Mouse (Mus musculus) kidney, postnatal 0 days (tissue): ENCODE results near the gene Zyg11b. TPM values are rescaled to one million over a fixed set of nuclear protein-coding genes. Genes with fewer than 3 reads are reported as not detected.
A peak's percentile ranks its signal among the peaks of the same experiment; 100 is the strongest.

Source experiments
- ATAC-seq: fragments of 200-750 bp; cut with Nextera tagmentation; replicated peaks from 2 replicates; pipeline ENCODE4 v1.8.0; 2017; ENCODE audit warnings: low read depth, moderate number of reproducible peaks, moderate TSS enrichment, moderate library complexity; ENCODE audit not compliant: low FRiP score
- DNase-seq: peaks from one replicate; pipeline ENCODE4 v3.0.0-alpha.2; 2016; ENCODE audit warnings: low spot score
- H3K27ac ChIP-seq: fragments of 300-500 bp; sonication (generic); 2 replicates; pipeline ENCODE4 v1.5.1; 2014; ENCODE audit warnings: mild to moderate bottlenecking
- H3K27me3 ChIP-seq: fragments of 300-500 bp; sonication (generic); 2 replicates; pipeline ENCODE4 v1.6.1; 2014; ENCODE audit warnings: low read length, mixed read lengths; ENCODE audit not compliant: insufficient read depth
- H3K36me3 ChIP-seq: fragments of 300-500 bp; sonication (generic); 2 replicates; pipeline ENCODE4 v1.6.1; 2014; ENCODE audit warnings: low read length, mixed read lengths; ENCODE audit not compliant: insufficient read depth
- H3K4me1 ChIP-seq: fragments of 300-500 bp; sonication (generic); replicated peaks from 2 replicates; pipeline ENCODE4 v1.6.1; 2014; ENCODE audit warnings: antibody characterized with exemption, low read length, mixed read lengths; ENCODE audit not compliant: insufficient read depth
- H3K4me2 ChIP-seq: fragments of 300-500 bp; sonication (generic); 2 replicates; pipeline ENCODE4 v1.6.1; 2014; ENCODE audit warnings: mild to moderate bottlenecking, low read length, moderate library complexity, mixed read lengths
- H3K4me3 ChIP-seq: fragments of 300-500 bp; sonication (generic); replicated peaks from 2 replicates; pipeline ENCODE4 v1.5.1; 2014; ENCODE audit warnings: low read depth, low read length
- H3K9ac ChIP-seq: fragments of 300-500 bp; sonication (generic); 2 replicates; pipeline ENCODE4 v1.6.1; 2014; ENCODE audit warnings: low read depth, low read length
- H3K9me3 ChIP-seq: fragments of 300-500 bp; sonication (generic); replicated peaks from 2 replicates; pipeline ENCODE4 v1.6.1; 2016; ENCODE audit warnings: low read length, inconsistent platforms, mixed read lengths
- CTCF ChIP-seq: IDR thresholded peaks from 2 replicates; pipeline ENCODE4 v1.5.1; 2016; ENCODE audit warnings: antibody characterized with exemption, low read depth, mild to moderate bottlenecking, moderate library complexity
- WGBS: fragments of 180-500 bp; shearing (Covaris S2); extraction: QIAGEN DNeasy Blood & Tissue Kit; methylation state at CpG from one replicate; pipeline ENCODE4 v1.1.7; 2014; 5-methylcytosine and 5-hydroxymethylcytosine counted together
- polyA plus RNA-seq: library from polyadenylated mRNA; unstranded; fragments of >200 nt; fragmentation: Nextera tagmentation; extraction: Ambion mirVana; gene quantifications from 2 replicates; pipeline ENCODE4 v1.2.1, GENCODE M21; 2015

The Zyg11b gene
- polyA plus RNA-seq, 1 experiment from 2014 or later, result 7.4 TPM

DNA sequence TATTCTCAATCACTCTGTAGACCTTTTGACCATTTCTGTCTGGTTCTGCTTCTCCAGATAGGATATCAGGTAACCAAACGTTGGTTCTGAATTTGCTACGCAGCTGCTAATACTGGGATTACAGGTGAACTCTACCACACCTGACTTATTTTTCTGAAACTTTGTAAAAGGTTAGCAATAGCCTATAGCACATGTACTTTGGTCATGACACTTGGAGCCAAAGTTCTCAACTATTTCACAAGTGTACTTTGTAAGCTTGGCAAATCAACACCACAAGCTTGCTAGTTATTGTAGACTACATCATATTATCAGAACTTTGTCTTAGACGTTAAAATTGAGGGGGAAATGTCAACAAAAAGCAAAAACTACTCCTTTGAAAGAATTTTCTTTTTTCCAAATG is 67.2 kb downstream of the Zyg11b start:
- H3K27ac ChIP-seq, result no peak overlapping the region
- H3K4me2 ChIP-seq, result no peak overlapping the region
- TF ChIP-seq CTCF, result no peak
- ATAC-seq (no peak), DNase-seq (no peak)
- no peak overlapping the region for H3K9ac ChIP-seq
- peaks cover 38% of the 10 kb centered on the region for H3K36me3 ChIP-seq
- H3K9me3 ChIP-seq, result no peaks in the 10 kb centered on the region
- no peaks in the 10 kb centered on the region for H3K27me3 ChIP-seq
- H3K4me3 ChIP-seq, result no peak overlapping the region
- H3K4me1 ChIP-seq, result no peaks in the 10 kb centered on the region
- WGBS, result 88% methylated on average over 3 of the region's 3 CpGs

DNA sequence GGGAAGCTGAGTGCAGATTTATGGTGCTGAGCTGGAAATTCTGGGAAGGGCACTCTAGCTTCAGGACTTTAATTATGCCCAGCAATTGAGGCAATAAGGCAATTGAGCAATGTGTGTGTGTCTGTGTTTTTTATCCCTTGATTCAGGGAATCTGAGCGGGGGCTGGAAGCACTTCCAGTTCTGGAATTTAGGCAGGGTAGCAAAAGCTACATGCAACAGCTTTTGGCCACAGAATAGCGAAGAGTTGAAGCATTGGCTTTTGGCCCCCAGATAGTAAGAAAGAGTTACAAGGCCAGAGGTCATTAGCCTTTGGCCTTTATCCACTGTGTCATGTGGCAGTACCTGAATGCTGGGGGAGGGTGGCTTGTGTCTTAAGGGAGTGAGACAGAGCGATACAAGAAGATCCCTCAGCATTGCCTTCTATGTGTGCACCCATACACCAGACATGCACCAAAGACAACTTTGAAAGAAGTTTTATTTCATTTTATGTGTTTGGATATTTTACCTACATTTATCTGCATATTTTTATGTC is 75.5 kb downstream of the Zyg11b start:
- Histone ChIP-seq H3K9ac (no peak overlapping the region), H3K9me3 (no peaks in the 10 kb centered on the region), H3K27ac (no peak overlapping the region), H3K4me2 (no peak overlapping the region), H3K36me3 (no peaks in the 10 kb centered on the region), H3K4me1 (no peaks in the 10 kb centered on the region), H3K4me3 (no peak overlapping the region), H3K27me3 (no peaks in the 10 kb centered on the region)
- 35% methylated on average over 3 of the region's 3 CpGs for WGBS
- no peak for DNase-seq
- no peak for TF ChIP-seq CTCF
- no peak for ATAC-seq

DNA sequence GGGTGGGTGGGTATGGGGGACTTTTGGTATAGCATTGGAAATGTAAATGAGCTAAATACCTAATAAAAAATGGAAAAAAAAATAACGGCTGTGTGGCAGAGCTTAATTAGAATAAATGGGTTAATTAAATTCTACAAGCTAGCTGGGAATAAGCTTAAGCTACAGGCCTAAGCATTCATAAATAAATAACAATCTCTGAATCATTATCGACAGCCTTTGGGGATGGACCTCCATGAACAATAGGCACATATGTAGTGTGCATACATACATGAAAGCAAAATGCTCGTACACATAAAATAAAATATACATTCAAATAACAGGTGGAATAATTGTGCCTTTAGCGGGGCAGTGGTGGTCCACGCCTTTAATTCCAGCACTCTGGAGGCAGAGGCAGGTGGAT is 78.4 kb downstream of the Zyg11b start:
- Histone ChIP-seq H3K9me3 (no peaks in the 10 kb centered on the region), H3K4me2 (no peak overlapping the region), H3K27ac (no peak overlapping the region), H3K9ac (no peak overlapping the region), H3K36me3 (no peaks in the 10 kb centered on the region), H3K4me1 (no peaks in the 10 kb centered on the region), H3K4me3 (no peak overlapping the region), H3K27me3 (no peaks in the 10 kb centered on the region; the same call in 1 of the 2 replicates)
- no peak for ATAC-seq
- DNase-seq, result no peak
- whole genome bisulfite sequencing, result 92% methylated on average over 5 of the region's 5 CpGs
- TF ChIP-seq CTCF, result no peak

DNA sequence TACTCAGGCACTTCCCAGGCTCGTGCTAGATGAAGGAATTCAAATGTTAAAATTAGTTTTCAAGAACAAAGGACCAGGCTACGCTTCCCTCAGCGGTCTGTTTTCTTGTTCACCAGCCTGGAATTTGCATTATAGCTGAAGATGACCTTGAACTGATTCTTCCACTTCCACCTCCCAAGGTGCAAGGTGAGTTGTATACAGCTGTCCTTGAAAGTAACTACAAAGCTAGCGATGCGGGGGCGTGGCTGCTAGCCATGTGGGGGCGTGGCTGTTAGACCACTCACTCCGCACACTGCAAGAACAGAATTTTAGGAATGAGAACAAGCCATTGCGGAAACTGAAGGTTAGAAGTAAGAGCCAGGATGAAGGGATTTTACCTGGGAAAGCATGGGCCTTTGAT is 81.9 kb downstream of the Zyg11b start:
- Histone ChIP-seq H3K27me3 (peaks cover 4% of the 10 kb centered on the region; the same call in 1 of the 2 replicates), H3K4me3 (no peak overlapping the region), H3K9me3 (no peaks in the 10 kb centered on the region), H3K36me3 (no peaks in the 10 kb centered on the region), H3K9ac (no peak overlapping the region), H3K4me2 (no peak overlapping the region), H3K4me1 (no peaks in the 10 kb centered on the region), H3K27ac (no peak overlapping the region)
- no peak for ATAC-seq
- no peak for TF ChIP-seq CTCF
- DNase-seq, result peak; percentile 13
- WGBS, result 18% methylated on average over 9 of the region's 9 CpGs

GRCm38 (mm10) chr4:108217332-108218179 is 83.3 kb downstream of the Zyg11b start, which contains the start of gene Zyg11a:
Gene Zyg11a (minus strand): TSS chr4:108218048.
- Histone ChIP-seq H3K9me3 (no peaks in the 10 kb centered on the region), H3K9ac (peak within 1 kb of the TSS; percentile 46), H3K36me3 (no peaks in the 10 kb centered on the region), H3K4me2 (peak within 1 kb of the TSS; percentile 68), H3K27me3 (peaks cover 4% of the 10 kb centered on the region; the same call in 1 of the 2 replicates), H3K4me1 (no peaks in the 10 kb centered on the region), H3K4me3 (peak within 1 kb of the TSS; percentile 42), H3K27ac (no peak within 1 kb of the TSS)
- ATAC-seq (peak; percentile 81), DNase-seq (peak; percentile 21)
- no peak for TF ChIP-seq CTCF
- under 1% methylated on average over 87 of the region's 107 CpGs for WGBS

DNA sequence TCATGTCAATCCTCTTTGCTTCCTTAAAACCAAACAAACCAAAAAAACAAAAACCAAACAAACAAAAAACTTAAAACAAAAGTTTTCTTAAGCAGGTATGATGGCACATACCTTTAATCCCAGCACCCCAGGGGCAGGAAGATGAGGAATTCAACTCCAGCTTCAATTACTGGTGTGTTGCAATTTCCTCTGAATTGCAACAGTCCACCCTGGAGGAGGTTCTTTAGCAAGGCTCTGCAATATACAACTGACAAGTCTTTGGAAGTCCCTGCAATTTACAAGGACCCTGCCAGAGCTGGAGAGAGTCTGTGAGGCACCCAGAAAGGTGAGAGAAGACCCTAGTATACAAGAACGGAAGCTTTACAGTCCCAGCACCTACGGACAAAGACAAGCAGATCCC is 87.9 kb downstream of the Zyg11b start:
- Histone ChIP-seq H3K27ac (no peak overlapping the region), H3K9me3 (no peaks in the 10 kb centered on the region), H3K4me1 (no peaks in the 10 kb centered on the region), H3K27me3 (peaks cover 4% of the 10 kb centered on the region; the same call in 1 of the 2 replicates), H3K4me2 (no peak overlapping the region), H3K9ac (no peak overlapping the region), H3K36me3 (no peaks in the 10 kb centered on the region), H3K4me3 (no peak overlapping the region)
- no peak for TF ChIP-seq CTCF
- DNase-seq (no peak), ATAC-seq (no peak)
- WGBS, result 79% methylated on average over 2 of the region's 2 CpGs
